Mouse (Mus musculus): ENCODE data around the gene Casc1.

The Casc1 gene

DNA sequence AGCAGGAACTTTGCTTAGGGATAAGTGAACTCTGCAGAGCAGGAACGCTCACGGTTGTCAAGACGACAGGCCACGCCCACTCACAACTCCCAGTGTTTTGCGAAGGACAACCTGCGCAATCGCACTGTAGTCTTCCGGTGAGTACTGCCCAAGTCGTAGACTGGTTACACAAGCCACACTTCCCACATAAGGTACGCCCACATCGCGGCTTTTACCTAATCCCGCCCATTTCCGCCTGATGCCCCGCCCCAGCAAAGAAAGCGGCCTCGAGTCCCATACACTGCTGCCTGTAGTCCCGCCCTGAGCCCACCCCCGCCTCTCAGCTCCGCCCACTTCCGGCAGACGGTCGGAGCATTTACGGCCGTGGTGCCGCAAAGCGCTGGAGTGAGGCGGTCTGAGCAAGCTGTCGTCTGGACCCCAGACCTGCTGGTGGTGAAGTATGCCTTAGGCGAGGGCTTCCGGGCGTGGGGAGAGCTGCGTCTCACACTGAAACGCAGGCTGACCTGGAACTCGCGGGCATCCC, at the start of gene Casc1, which contains the start of gene Etfrf1:
Gene Casc1 (minus strand): TSS at position 190 of the 523 bp plus-strand sequence.
Gene Etfrf1 (plus strand): TSS at position 319 of the 523 bp plus-strand sequence.
- DNase-seq (ENCODE audit: low spot score): peak; percentile 100

DNA sequence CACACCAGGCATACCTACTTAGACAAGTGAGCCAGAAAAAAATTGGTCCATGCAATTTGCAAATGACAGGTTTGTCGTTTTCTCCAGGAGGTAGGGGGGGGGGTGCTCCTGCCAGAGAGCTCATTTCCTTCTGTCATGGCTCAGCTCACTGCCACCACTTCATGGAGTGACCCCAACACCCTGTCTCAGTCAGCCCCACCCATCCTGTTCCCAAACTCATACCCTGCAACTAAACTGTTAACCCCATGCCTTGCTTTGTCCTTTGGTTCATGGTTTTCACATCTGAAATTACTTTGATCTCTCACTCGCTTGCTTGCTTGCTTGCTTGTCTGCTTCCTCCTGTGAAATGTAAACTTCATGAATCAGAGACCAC, 45.9 kb upstream of the Casc1 start:
- no peak for DNase-seq (ENCODE audit: low spot score)

DNA sequence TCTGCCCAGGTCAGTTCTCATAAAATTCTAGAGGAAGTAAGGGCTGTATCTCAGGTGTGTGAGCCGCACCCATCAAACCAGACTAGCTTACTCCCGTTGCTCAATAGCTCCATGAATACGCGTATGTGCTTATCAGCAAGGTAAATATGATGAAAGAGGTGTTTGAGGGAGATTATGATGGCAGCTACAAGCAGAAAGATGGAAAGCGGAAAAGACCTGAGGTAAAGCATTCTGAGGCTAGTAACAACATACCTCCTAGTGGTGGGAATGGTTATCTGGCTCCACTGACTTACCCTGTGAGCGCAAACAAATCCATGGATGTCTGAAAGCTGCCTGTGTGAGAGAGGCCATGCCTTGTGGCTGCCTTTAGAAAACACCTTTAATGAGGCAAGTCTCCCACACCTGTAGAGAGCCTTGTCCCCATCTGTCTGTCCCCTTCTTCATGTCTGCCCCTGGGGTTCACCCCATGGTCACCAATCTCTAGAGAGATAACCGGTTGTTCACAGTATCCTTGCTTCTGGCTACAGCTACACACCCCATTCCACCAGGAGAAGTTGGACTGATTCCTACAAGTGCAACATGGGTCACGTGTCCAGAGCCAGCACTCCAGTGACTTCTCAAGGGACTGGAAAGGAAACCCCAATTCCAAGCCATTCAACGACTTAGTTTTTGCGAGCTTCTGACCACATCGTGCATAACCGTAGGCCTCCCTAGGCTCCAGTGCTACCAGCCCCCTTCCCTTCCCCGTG, 45.3 kb upstream of the Casc1 start:
- no peak for DNase-seq (ENCODE audit: low spot score)

DNA sequence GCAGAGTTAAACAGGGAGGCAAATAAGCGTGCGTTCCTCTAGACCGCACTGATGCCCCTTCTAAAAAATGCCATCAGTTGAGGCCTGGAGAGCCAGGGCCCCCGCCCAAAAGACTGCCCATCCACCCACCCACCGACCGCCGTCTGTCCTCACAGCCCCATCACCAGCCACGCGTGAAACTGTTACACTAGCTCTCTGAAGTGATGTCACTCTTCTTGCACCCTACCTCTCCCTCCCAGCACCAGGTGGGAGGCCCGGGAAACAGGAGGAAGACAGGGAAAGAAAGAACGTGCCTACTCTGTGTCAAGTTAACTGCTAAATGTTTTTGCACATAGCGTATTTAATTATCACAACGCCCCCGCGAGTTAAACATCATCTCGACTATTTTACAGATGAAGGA, 40.0 kb upstream of the Casc1 start:
- no peak for DNase-seq (ENCODE audit: low spot score)

DNA sequence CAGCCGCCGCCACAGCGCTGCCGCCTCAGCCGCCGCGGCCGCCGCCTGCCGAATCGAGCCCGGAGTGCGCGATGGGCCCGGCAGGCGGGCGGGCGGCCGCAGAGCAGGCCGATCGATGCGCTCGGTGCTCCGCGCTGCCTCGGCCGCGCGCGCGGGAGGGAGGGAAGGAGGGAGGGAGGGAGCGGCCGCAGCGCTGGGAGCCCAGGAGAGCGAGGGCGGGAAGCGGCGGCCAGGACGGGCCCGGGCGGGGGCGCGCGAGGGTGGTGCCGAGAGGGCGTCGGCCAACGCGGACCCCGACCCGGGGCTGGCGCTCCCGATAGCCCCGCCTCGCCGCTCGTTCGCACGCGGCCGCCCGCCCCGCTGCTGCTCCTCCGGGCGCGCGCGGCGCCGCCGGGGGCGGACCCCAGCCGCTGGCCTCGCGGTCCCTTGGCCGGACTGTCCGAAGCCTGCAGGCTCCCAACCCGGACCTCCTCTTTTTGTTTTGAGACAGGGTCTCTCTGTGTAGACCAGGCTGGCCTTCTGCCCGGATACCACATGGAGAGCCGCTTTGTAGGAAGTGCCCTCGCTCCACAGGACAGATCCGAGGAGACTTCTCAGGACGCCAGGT, 39.5 kb upstream of the Casc1 start, which contains the start of gene Kras:
Gene Kras (minus strand): TSS at position 55 of the 607 bp plus-strand sequence.
- peak; percentile 96 for DNase-seq (ENCODE audit: low spot score)

DNA sequence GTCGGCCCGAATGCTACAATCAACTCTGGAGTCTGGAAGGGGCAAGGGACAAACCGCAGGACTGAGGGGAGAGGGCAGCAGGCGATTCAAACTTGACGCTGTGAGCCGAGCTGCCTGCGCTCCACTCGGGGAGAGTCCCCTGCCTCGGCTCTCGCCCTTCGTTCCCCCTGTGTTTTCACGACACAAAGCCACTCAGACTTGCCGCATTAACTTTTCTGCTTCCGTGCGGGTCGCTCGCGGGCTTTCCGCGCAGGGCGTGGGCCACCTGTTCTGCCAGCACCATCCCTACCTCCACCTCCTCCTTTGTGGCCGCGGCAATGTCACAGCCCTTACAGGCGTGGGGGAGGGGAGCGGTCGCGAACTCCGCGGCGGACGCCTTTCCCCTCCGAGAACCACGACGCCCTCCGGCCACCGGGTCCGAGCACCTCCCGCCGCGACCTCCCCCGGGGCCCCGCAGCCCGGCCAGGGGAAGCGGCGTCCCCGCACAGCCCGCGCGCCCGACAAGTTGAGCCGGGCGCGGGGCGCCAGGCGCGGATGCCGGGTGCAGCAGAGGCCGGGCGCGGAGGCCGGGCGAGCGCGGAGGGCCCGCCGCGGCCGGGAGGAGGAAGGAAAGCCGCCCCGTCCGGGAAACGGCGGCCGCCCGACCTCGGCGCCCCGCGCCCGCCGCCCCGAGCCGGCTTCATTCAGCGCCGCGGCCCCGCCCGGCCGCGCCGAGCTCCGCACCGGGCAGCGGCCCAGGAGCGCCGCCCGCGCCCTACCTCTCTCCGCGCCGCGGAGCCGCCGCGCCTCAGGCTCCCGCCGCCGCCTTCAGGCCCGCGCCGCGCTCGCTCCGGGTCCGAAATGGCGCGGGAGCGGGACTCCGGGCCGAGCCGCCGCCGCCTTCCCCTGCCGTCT, 38.7 kb upstream of the Casc1 start:
- DNase-seq (ENCODE audit: low spot score): peak; percentile 59

DNA sequence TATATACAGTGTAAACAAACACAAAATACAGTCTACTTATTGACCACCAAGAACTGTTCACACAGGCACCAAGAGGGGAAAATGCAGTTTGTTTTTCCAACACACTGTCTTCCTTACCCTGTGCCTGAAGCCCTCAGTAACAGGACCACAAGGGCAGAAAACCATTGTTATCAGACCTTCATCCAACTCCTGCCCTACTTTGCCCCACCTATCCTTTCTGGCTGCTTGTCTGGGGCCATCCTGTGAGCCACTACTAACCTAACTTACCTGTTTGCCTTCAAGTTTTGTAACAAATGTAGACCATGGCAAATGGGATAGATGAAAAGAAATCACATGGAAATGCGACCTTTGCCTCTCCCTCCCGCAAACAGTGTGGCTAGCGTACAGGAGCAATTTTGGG, 37.1 kb upstream of the Casc1 start:
- no peak for DNase-seq (ENCODE audit: low spot score)

DNA sequence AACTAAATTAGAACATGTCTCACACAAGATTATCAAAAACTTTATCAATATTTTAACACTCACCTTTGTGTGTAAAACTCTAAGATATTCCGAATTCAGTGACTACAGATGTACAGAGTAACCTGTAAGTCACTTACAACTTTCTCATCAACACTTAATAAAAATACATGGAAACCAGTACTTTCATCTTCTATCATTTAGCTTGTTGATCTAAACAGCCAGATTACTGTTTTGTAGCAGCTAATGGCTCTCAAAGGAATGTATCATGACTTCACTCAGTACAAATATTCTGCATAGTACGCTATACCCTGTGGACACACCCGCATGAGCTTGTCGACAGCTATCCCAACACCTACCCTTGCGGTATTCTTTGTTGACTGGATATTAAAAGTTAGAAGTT, 36.0 kb upstream of the Casc1 start:
- DNase-seq (ENCODE audit: low spot score): no peak

DNA sequence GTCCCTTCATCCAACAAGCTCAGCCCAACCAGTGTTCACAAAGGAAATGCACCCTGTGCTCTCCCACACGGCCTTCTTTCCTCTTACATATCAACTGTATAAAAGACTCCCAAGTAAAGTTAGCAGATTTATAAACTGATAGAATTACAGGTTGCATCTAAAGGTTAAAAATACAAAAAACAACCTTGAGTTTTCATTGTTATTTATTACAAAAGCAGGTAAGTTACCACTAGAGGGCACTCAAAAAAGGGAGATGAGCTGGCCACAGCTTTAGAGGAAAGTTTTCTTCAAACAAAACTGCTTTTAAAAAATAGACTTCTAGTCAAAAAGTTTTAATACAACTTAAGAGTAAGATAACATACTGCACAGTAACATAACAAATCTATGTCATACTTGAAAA, 31.7 kb upstream of the Casc1 start:
- peak; percentile 52 for DNase-seq (ENCODE audit: low spot score)

DNA sequence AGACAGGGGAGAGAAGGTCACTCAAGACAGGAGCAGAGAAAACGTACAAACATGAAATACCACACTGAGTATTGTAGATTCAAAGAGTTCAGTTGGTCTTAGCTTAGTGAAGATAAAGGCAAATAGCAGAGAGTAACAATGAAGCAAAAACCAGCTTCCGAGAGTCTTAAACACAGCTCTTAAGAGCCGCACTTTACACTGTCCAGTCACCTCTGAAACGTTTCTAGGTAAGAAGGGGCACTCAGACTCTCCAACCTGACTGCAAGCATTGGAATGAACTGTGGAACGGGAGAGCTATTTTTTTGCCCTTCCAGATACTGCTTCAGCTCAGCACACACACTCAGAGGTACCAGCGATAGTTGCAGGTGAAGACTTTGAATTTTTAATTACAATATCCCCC, 29.5 kb upstream of the Casc1 start:
- no peak for DNase-seq (ENCODE audit: low spot score)

DNA sequence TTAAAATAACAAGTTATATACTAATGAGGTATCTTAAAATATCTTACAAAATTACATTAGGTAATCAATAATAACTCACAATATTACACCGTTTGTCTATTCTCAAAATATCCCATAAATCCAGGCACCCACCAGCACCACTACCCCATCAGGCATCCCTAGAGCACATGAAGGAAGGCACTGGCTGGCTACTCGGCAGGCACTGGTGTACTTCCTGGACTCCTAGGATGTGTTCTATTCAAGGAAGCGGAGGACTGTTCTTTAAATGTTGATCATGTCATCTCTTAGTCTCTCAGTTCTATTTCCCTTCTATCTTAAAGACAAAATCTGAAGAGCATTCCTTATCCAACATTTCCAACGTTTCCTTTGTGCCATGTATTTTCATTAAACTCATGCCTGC, 26.3 kb upstream of the Casc1 start:
- no peak for DNase-seq (ENCODE audit: low spot score)

DNA sequence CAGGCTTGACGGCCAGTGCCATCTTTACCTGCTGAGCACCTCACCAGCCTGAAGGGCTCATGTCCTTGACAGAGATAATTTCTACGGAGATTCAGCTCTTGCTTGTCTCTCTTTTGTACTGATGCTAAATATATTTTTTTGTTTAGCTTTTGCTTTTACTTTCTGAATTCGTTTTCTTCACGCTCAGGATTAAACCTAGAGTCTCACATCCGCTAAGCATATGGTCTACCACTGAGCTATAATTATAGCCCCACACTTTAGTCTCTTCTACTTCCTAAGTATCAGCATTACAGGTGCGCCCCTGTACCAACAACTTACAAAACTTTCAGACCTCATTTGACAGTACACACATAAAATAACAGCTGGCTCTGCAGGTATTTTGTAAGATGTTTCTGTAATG, 24.6 kb upstream of the Casc1 start:
- DNase-seq (ENCODE audit: low spot score): no peak

DNA sequence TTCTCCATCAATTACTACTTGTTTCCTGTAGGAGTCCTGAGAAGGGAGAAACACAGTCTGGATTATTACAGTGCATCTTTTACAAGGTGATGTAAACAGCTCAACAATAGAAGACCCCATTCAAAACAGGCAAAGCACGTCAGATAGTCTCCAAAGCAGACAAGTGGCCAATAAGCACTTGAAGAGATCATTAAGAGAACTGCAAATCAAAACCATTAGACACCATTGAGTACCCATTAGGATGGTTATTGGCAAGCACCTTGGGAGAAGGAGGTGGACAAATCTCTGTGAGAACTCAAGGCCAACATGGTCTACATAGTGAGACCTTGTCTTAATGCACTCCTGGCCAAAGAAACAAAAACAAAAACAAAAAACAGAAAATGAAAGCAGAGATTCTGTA, 23.6 kb upstream of the Casc1 start:
- no peak for DNase-seq (ENCODE audit: low spot score)

DNA sequence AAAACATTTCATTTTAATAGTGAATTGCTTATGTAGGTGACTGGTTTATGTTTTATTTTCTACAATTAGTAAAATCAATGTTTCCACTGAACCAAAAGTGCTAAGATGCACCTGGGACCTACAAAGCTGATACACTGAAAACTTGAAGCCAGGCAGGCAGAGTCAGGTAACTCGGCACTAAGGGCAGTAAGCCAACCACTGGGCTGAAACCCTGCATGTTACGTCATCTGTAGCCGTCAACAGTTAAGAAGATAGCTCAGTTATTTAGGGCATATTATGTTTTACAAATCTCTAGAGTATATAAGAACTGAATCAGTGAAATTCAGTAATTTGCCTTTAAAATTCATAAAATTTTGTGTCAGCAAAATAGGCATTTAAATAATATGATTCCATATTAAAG, 15.5 kb upstream of the Casc1 start:
- DNase-seq (ENCODE audit: low spot score): no peak

DNA sequence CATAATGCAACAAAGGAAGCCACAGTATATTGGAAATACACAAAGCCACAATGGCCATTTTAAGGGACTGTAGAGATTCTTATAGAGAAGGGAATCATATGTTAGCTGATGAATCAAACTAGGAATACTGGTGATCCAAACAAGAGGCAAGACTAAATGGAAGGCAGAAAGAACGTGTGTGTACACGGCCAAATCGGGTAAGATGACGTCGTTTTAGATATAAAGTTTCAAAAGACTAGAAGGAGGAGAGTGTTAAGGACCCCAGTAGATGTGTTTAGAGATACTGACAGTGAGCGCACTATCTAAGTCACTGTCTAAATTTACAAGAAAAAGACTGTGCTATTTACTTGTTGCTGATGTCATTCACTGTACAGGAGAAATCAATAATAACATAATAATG, 13.4 kb upstream of the Casc1 start:
- DNase-seq (ENCODE audit: low spot score): no peak

DNA sequence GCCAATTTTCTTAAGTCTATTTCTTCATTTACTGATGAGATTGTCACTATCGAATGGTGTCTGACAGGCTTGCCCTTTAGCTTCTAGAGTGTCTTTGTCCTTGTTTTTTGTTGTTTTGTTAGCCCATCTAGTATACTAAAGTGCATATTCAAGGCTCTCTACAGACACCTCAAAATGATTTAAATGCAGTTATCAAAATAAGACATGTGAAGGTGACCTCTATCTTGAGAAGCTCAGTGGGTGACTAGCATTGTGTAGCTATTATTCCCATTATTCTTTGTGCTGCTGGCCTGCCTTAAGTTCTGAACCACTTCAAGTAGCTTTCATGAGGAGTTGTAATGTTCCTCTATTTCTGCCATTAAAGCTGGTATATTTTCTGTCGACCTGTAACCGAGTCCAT, 5.0 kb upstream of the Casc1 start:
- DNase-seq (ENCODE audit: low spot score): no peak

DNA sequence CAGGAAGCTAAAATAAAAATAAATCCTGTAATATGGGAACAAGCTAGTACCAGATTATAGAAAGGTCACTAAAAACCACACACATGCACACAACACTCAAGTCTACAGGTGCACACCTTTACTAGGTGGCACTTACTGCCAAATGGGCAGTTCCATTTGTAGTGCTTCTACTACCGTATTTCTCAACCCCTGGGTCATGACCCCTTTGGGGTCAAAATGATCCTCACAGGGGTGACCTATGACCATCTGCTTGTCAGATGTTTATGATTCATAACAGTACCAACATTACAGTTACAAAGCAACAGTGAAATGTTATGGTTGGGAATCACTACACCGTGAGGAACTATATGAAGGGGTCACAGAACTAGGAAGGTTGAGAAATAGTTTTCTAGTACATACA, 3.1 kb upstream of the Casc1 start:
- DNase-seq (ENCODE audit: low spot score): no peak

DNA sequence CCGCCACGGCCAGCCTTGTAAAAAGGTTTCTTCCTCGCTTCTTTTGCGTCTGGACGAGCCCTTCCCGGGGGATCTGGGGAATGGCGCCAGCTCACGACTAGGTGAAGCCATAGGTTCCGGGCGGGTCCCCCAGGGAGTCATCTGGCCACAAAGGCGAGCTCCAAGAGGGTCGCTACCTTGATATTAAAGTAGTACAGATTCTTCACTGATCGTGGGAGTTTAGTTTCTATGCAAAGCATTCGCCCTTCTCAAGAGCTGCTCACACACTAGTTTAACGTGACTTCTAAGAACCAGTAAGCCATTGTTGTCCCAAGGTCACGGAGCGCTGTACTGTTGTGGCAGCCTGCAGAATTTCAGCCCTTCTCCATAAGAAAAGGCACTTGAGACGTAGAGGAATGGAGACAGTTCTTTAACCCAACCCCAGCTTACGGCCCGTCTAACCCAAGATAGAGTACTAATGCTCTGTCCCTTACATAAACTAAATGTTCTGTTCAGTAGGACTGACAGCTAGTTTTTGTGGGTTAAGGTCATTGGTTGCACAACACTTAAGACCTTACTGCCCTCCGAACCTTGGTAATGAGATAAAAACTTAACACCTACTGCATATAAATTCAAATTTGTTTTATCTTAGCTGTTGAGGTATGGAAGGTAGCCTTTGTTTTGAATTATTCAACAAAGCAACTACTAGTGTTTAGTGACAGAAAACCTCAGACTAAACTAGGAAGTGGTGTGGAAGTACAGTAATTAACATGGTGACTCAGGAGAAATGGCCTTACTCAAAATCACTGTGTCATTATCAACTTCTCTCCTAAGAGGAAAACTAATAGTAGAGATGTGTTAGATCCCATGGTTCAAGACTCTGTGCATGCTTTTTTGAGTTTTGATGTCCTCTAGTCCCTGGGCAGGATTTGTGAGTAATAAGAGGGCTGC, 836 bp upstream of the Casc1 start:
- peak; percentile 70 for DNase-seq (ENCODE audit: low spot score)

DNA sequence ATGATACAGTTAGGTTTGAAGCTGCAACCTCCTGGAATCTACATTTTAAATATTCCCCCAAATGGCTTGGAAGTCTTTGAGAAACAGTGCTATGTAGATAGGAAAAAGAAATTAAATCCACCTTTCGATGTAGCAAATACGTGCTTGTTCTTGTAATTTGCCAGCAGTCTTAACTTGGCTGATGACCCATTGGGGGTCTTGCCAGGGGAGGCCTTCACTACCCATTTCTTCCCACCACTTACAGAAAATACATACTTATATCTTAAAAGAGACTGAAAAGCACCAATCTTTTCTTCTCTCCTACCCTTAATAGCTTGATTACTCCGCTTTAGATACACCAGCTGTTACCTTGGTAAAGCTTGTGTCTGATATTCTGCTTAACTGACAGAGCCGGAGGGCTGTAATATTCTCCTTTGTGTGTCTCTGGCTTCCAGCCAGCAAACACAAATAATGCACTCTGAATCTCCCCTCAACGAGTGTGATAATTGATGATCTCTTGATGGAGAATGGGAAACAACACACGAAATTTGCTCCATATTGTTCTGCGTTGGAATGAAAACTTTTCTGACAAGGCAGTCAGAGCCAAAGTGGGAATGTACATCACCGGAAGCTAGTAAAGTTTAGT, 637 bp downstream of the Casc1 start:
- DNase-seq (ENCODE audit: low spot score): no peak

DNA sequence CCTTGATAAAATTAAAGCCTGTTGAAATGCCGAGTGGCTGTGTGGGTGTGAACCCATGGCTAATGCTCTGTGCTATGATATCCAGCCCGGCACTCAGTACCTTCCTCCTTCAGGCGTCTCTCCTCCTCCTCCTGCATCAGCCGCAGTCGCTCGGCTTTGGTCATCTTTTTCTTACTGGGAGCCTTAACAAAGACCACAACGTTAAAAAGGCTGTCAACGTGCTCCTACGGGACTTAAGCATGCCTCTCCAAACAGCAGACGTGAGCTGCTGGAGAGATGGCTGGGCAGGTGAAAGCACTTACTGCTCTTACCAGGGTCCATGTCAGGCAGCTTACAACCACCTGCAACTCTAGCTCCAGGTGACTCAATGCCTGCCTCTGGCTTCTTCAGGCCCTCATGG, 5.7 kb downstream of the Casc1 start:
- DNase-seq (ENCODE audit: low spot score): no peak

DNA sequence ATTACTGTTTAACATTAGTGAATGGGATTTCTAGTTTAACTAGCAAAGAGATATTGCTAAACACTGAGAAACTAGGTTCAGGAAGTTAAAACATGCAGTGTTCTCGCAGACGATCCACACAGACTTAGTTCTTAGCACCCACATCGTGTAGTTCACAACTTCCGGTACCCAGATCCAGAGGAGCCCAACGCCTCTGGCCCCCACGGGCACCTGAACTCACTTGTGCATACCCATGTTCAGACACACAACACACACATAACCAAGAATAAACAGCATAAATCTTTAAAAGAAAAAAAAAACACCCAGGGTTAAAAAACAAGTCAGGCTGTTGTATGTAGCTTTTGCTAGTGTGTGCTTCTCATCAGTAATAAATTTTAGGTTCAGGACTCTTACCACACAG, 6.4 kb downstream of the Casc1 start:
- DNase-seq (ENCODE audit: low spot score): no peak
